Mouse (Mus musculus): ENCODE results near the gene Arih2.

- no peak for TF ChIP-seq CTCF (IDR thresholded peaks at IDR 0.05; ENCODE audit: borderline replicate concordance, extremely low read depth, insufficient read depth, insufficient read length)
- no peak for TF ChIP-seq POLR2A (IDR thresholded peaks at IDR 0.05; ENCODE audit: borderline replicate concordance, extremely low read depth, insufficient read depth, insufficient read length, poor library complexity, severe bottlenecking)
Observed at GRCm38 (mm10) chr9:108564131-108564530, 85.1 kb downstream of the Arih2 start.
